Mouse (Mus musculus) CH12F3 (cell line): ENCODE measurements around the gene Smox.

ENCODE experiments used
- in situ Hi-C: fragments of 300-500 bp; cut with MboI; formaldehyde crosslinking; loops from 2 replicates; pipeline ENCODE4 v1.14.3; 2020; ENCODE audit warnings: low sequenced_read_pairs

Gene Smox

GRCm38 (mm10) chr2:131548330-131548729, 57.0 kb downstream of the Smox start:
- in situ Hi-C loops = loop anchor here (10.0 kb wide), 1 partner anchor 266 kb away; no protein-coding TSS in a partner anchor

GRCm38 (mm10) chr2:131549090-131549489, 57.8 kb downstream of the Smox start:
- in situ Hi-C loops = loop anchor here (10.0 kb wide), 1 partner anchor 266 kb away; no protein-coding TSS in a partner anchor

GRCm38 (mm10) chr2:131550474-131550873, 59.2 kb downstream of the Smox start:
- in situ Hi-C loops = no loop called here

- in situ Hi-C loops = no loop called here
These were observed 59.6 kb downstream of the Smox start for GRCm38 (mm10) chr2:131550906-131551305.

GRCm38 (mm10) chr2:131551701-131552620, 60.7 kb downstream of the Smox start:
- in situ Hi-C loops = no loop called here

- in situ Hi-C loops = no loop called here
These were observed 61.6 kb downstream of the Smox start for GRCm38 (mm10) chr2:131552736-131553400.

GRCm38 (mm10) chr2:131557896-131558295, 66.6 kb downstream of the Smox start:
- in situ Hi-C loops = no loop called here

GRCm38 (mm10) chr2:131560205-131560919, 69.1 kb downstream of the Smox start:
- in situ Hi-C loops = no loop called here

- in situ Hi-C loops = no loop called here
These were observed 70.1 kb downstream of the Smox start for GRCm38 (mm10) chr2:131561344-131561870.

GRCm38 (mm10) chr2:131561891-131562585, 70.7 kb downstream of the Smox start, which contains the start of gene Adra1d:
TSS of gene Adra1d (minus strand) at chr2:131562283.
- in situ Hi-C loops = no loop called here

GRCm38 (mm10) chr2:131562586-131563122, 71.4 kb downstream of the Smox start:
- in situ Hi-C loops = no loop called here
